Mouse (Mus musculus): ENCODE results near the gene Iqsec1.

DNA sequence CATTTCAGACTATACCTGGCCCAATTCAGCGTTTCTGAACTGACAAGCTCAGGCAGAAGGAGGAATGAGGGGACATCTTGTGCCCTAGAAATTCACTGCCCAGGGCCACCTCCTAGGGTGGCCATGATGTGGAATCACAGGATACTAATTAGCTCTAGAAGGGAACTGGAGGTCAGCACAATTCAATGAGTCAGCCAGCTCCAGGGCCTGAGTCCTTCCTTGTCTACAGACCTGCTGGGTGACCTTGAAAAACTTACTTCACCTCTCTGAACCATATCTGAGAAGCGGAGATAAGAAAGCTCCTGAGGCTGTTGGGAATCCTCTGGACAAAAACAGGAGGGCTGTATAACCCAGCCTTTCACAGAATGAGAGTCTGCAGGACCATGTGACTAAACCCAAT, 59.7 kb downstream of the Iqsec1 start:
- TF ChIP-seq CTCF (IDR thresholded peaks at IDR 0.05; ENCODE audit: low read depth) (no peak), EP300 (IDR thresholded peaks at IDR 0.05; ENCODE audit: low read depth) (no peak)
